Mouse (Mus musculus): Measurements from ENCODE around the gene Hspb6.

The Hspb6 gene

GRCm38 (mm10) chr7:30586455-30587020, 34.6 kb downstream of the Hspb6 start:
- no peak for DNase-seq (ENCODE audit: low read depth, low spot score)

GRCm38 (mm10) chr7:30587842-30588667, 36.1 kb downstream of the Hspb6 start:
- DNase-seq (ENCODE audit: low read depth, low spot score): no peak

GRCm38 (mm10) chr7:30588676-30589434, 36.9 kb downstream of the Hspb6 start, which contains the start of gene Kmt2b:
Gene Kmt2b (minus strand): TSS chr7:30588726.
- DNase-seq (ENCODE audit: low read depth, low spot score): peak; percentile 92

- peak; percentile 80 for DNase-seq (ENCODE audit: low read depth, low spot score)
These were observed 37.7 kb downstream of the Hspb6 start for GRCm38 (mm10) chr7:30589435-30590301.

GRCm38 (mm10) chr7:30590927-30591604, 39.1 kb downstream of the Hspb6 start:
- no peak for DNase-seq (ENCODE audit: low read depth, low spot score)

GRCm38 (mm10) chr7:30591605-30591951, 39.6 kb downstream of the Hspb6 start:
- DNase-seq (ENCODE audit: low read depth, low spot score): no peak

GRCm38 (mm10) chr7:30592772-30593423, 40.9 kb downstream of the Hspb6 start:
- DNase-seq (ENCODE audit: low read depth, low spot score): no peak

- DNase-seq (ENCODE audit: low read depth, low spot score): no peak
These were observed 41.9 kb downstream of the Hspb6 start for GRCm38 (mm10) chr7:30593579-30594509.

- DNase-seq (ENCODE audit: low read depth, low spot score): no peak
These were observed 42.6 kb downstream of the Hspb6 start for GRCm38 (mm10) chr7:30594510-30595024.

- DNase-seq (ENCODE audit: low read depth, low spot score): no peak
These were observed 44.1 kb downstream of the Hspb6 start for GRCm38 (mm10) chr7:30596093-30596492.

GRCm38 (mm10) chr7:30596811-30597210, 44.8 kb downstream of the Hspb6 start:
- no peak for DNase-seq (ENCODE audit: low read depth, low spot score)

GRCm38 (mm10) chr7:30598786-30599185, 46.8 kb downstream of the Hspb6 start, which contains the start of gene Zbtb32:
Gene Zbtb32 (minus strand): TSS chr7:30598909.
- DNase-seq (ENCODE audit: low read depth, low spot score): no peak

- DNase-seq (ENCODE audit: low read depth, low spot score): peak; percentile 74
These were observed 48.0 kb downstream of the Hspb6 start for GRCm38 (mm10) chr7:30599933-30600353.

GRCm38 (mm10) chr7:30600651-30601050, 48.7 kb downstream of the Hspb6 start:
- no peak for DNase-seq (ENCODE audit: low read depth, low spot score)

- no peak for DNase-seq (ENCODE audit: low read depth, low spot score)
These were observed 50.6 kb downstream of the Hspb6 start for GRCm38 (mm10) chr7:30602583-30602982.

- DNase-seq (ENCODE audit: low read depth, low spot score): no peak
These were observed 52.4 kb downstream of the Hspb6 start for GRCm38 (mm10) chr7:30604424-30604823.

- DNase-seq (ENCODE audit: low read depth, low spot score): no peak
These were observed 53.0 kb downstream of the Hspb6 start for GRCm38 (mm10) chr7:30604944-30605343.
